Mouse (Mus musculus) heart, embryonic 11.5 days (tissue): ENCODE measurements around the gene Fam72a. TPM values are rescaled to one million over a fixed set of nuclear protein-coding genes. Genes with fewer than 3 reads are reported as not detected.

Experiments
- ATAC-seq: fragments of 200-750 bp; cut with Nextera tagmentation; replicated peaks from 2 replicates; pipeline ENCODE4 v1.8.0; 2017; ENCODE audit warnings: moderate library complexity; ENCODE audit not compliant: insufficient number of reproducible peaks, low FRiP score, low TSS enrichment
- H3K27ac ChIP-seq: fragments of 300-500 bp; sonication (generic); 2 replicates; pipeline ENCODE4 v1.5.1; 2014; ENCODE audit warnings: mild to moderate bottlenecking, low read depth, low read length
- H3K27me3 ChIP-seq: fragments of 300-500 bp; sonication (generic); 2 replicates; pipeline ENCODE4 v1.6.1; 2014; ENCODE audit warnings: mild to moderate bottlenecking, low read length, mixed read lengths; ENCODE audit not compliant: control insufficient read depth, insufficient read depth
- H3K36me3 ChIP-seq: fragments of 300-500 bp; sonication (generic); 2 replicates; pipeline ENCODE4 v1.6.1; 2014; ENCODE audit warnings: mild to moderate bottlenecking, low read length, moderate library complexity, mixed read lengths; ENCODE audit not compliant: control insufficient read depth, insufficient read depth
- H3K4me1 ChIP-seq: fragments of 300-500 bp; sonication (generic); 2 replicates; pipeline ENCODE4 v1.6.1; 2014; ENCODE audit warnings: low read length; ENCODE audit not compliant: control insufficient read depth, insufficient read depth
- H3K4me2 ChIP-seq: fragments of 300-500 bp; sonication (generic); 2 replicates; pipeline ENCODE4 v1.6.1; 2014; ENCODE audit warnings: mild to moderate bottlenecking, moderate library complexity
- H3K4me3 ChIP-seq: fragments of 300-500 bp; sonication (generic); 2 replicates; pipeline ENCODE4 v1.5.1; 2014; ENCODE audit warnings: low read depth, low read length
- H3K9ac ChIP-seq: fragments of 300-500 bp; sonication (generic); 2 replicates; pipeline ENCODE4 v1.6.1; 2014; ENCODE audit warnings: mild to moderate bottlenecking, low read depth, low read length, moderate library complexity
- H3K9me3 ChIP-seq: fragments of 300-500 bp; sonication (generic); replicated peaks from 2 replicates; pipeline ENCODE4 v1.6.1; 2016; ENCODE audit warnings: low read length; ENCODE audit not compliant: control insufficient read depth
- WGBS: fragments of 180-500 bp; shearing (Covaris S2); extraction: QIAGEN DNeasy Blood & Tissue Kit; methylation state at CpG from one replicate; pipeline ENCODE4 v1.1.7; 2014; ENCODE audit not compliant: insufficient replicate concordance; 5-methylcytosine and 5-hydroxymethylcytosine counted together
- polyA plus RNA-seq: library from polyadenylated mRNA; unstranded; fragments of >200 nt; fragmentation: Nextera tagmentation; extraction: Ambion mirVana; gene quantifications from 2 replicates; pipeline ENCODE4 v1.2.1, GENCODE M21; 2014

Gene Fam72a
- polyA plus RNA-seq, 1 experiment from 2014 or later: 3.2 TPM

GRCm38 (mm10) chr1:131523794-131524193 lies 3.9 kb upstream of the Fam72a start:
- WGBS: 59% methylated on average over 3 of the region's 3 CpGs
- peak overlapping the region; percentile 86 for H3K4me2 ChIP-seq
- peak overlapping the region; percentile 89 for H3K4me3 ChIP-seq
- no peaks in the 10 kb centered on the region for H3K9me3 ChIP-seq
- no peak for ATAC-seq
- H3K9ac ChIP-seq: no peak overlapping the region; the same call in 1 of the 2 replicates
- H3K4me1 ChIP-seq: peaks cover 37% of the 10 kb centered on the region
- no peak overlapping the region for H3K27ac ChIP-seq
- H3K36me3 ChIP-seq: no peaks in the 10 kb centered on the region
- no peaks in the 10 kb centered on the region for H3K27me3 ChIP-seq

GRCm38 (mm10) chr1:131525101-131525585 lies 2.6 kb upstream of the Fam72a start:
- under 1% methylated on average over 26 of the region's 26 CpGs for WGBS

GRCm38 (mm10) chr1:131525586-131526271 lies 2.0 kb upstream of the Fam72a start:
- no peaks in the 10 kb centered on the region for H3K9me3 ChIP-seq
- peak overlapping the region; percentile 89 for H3K4me3 ChIP-seq
- peak overlapping the region; percentile 86 for H3K4me2 ChIP-seq
- no peaks in the 10 kb centered on the region for H3K36me3 ChIP-seq
- peaks cover 37% of the 10 kb centered on the region for H3K4me1 ChIP-seq
- no peak for ATAC-seq
- peak overlapping the region; percentile 90 for H3K9ac ChIP-seq
- under 1% methylated on average over 39 of the region's 41 CpGs for WGBS
- H3K27ac ChIP-seq: peak overlapping the region; percentile 95
- no peaks in the 10 kb centered on the region for H3K27me3 ChIP-seq

More at GRCm38 (mm10) chr1:131525101-131525585, 2.6 kb upstream of the Fam72a start:
- Histone ChIP-seq H3K27me3 (no peaks in the 10 kb centered on the region), H3K36me3 (no peaks in the 10 kb centered on the region), H3K9ac (peak overlapping the region; percentile 90), H3K4me1 (peaks cover 40% of the 10 kb centered on the region), H3K9me3 (no peaks in the 10 kb centered on the region), H3K4me3 (peak overlapping the region; percentile 89), H3K4me2 (peak overlapping the region; percentile 86), H3K27ac (peak overlapping the region; percentile 95; the same call in 1 of the 2 replicates)
- ATAC-seq: no peak

GRCm38 (mm10) chr1:131526371-131527270 lies 1.1 kb upstream of the Fam72a start:
- Histone ChIP-seq H3K4me1 (peaks cover 36% of the 10 kb centered on the region), H3K9me3 (no peaks in the 10 kb centered on the region), H3K4me3 (peak overlapping the region; percentile 89), H3K36me3 (no peaks in the 10 kb centered on the region), H3K9ac (peak overlapping the region; percentile 90), H3K27ac (peak overlapping the region; percentile 95), H3K27me3 (no peaks in the 10 kb centered on the region), H3K4me2 (peak overlapping the region; percentile 86)
- peak; percentile 43 for ATAC-seq
- whole genome bisulfite sequencing: under 1% methylated on average over 80 of the region's 81 CpGs

- peak overlapping the region; percentile 92 for H3K4me2 ChIP-seq
- H3K9me3 ChIP-seq: no peaks in the 10 kb centered on the region
- no peaks in the 10 kb centered on the region for H3K27me3 ChIP-seq
- ATAC-seq: no peak; the same call in 1 of the 2 replicates
- H3K4me3 ChIP-seq: peak overlapping the region; percentile 84
- H3K36me3 ChIP-seq: no peaks in the 10 kb centered on the region
- H3K27ac ChIP-seq: peak overlapping the region; percentile 95
- WGBS: under 1% methylated on average over 34 of the region's 34 CpGs
- peak overlapping the region; percentile 80 for H3K9ac ChIP-seq
- H3K4me1 ChIP-seq: peaks cover 29% of the 10 kb centered on the region
Measured at GRCm38 (mm10) chr1:131528081-131528507, 391 bp downstream of the Fam72a start.

- Histone ChIP-seq H3K4me2 (peak overlapping the region; percentile 92), H3K36me3 (no peaks in the 10 kb centered on the region), H3K4me3 (peak overlapping the region; percentile 84), H3K9ac (peak overlapping the region; percentile 80), H3K27ac (peak overlapping the region; percentile 95), H3K9me3 (no peaks in the 10 kb centered on the region), H3K27me3 (no peaks in the 10 kb centered on the region), H3K4me1 (peaks cover 23% of the 10 kb centered on the region)
- WGBS: 1% methylated on average over 9 of the region's 9 CpGs
- ATAC-seq: no peak
Measured at GRCm38 (mm10) chr1:131528561-131529166, 961 bp downstream of the Fam72a start.

- ATAC-seq: no peak
- Histone ChIP-seq H3K27ac (no peak overlapping the region), H3K27me3 (no peaks in the 10 kb centered on the region), H3K4me2 (no peak overlapping the region), H3K36me3 (0 out of 2 replicates have a peak, but pooled peaks cover 2% of the 10 kb centered on the region), H3K9me3 (no peaks in the 10 kb centered on the region), H3K9ac (no peak overlapping the region), H3K4me1 (no peaks in the 10 kb centered on the region), H3K4me3 (no peak overlapping the region)
- WGBS: 87% methylated on average over 4 of the region's 4 CpGs
Measured at GRCm38 (mm10) chr1:131539771-131540170, 12.1 kb downstream of the Fam72a start.

GRCm38 (mm10) chr1:131540795-131541194 lies 13.1 kb downstream of the Fam72a start:
- H3K9ac ChIP-seq: no peak overlapping the region
- 73% methylated on average over 5 of the region's 5 CpGs for WGBS
- H3K27me3 ChIP-seq: no peaks in the 10 kb centered on the region
- H3K36me3 ChIP-seq: 0 out of 2 replicates have a peak, but pooled peaks cover 2% of the 10 kb centered on the region
- H3K4me1 ChIP-seq: no peaks in the 10 kb centered on the region
- no peak overlapping the region for H3K4me3 ChIP-seq
- H3K27ac ChIP-seq: no peak overlapping the region
- H3K9me3 ChIP-seq: no peaks in the 10 kb centered on the region
- H3K4me2 ChIP-seq: no peak overlapping the region
- no peak for ATAC-seq
